Mouse (Mus musculus): ENCODE results near the gene Arhgap27. TPM values are rescaled to one million over a fixed set of nuclear protein-coding genes. Genes with fewer than 3 reads are reported as not detected.

Gene Arhgap27
- polyA plus RNA-seq (2014; fragmentation: Illumina TruSeq; extraction: RNeasy Lipid Tissue Mini Kit (QIAGEN cat#74804); ENCODE audit: low read depth, low replicate concordance) = 2.7 TPM

DNA sequence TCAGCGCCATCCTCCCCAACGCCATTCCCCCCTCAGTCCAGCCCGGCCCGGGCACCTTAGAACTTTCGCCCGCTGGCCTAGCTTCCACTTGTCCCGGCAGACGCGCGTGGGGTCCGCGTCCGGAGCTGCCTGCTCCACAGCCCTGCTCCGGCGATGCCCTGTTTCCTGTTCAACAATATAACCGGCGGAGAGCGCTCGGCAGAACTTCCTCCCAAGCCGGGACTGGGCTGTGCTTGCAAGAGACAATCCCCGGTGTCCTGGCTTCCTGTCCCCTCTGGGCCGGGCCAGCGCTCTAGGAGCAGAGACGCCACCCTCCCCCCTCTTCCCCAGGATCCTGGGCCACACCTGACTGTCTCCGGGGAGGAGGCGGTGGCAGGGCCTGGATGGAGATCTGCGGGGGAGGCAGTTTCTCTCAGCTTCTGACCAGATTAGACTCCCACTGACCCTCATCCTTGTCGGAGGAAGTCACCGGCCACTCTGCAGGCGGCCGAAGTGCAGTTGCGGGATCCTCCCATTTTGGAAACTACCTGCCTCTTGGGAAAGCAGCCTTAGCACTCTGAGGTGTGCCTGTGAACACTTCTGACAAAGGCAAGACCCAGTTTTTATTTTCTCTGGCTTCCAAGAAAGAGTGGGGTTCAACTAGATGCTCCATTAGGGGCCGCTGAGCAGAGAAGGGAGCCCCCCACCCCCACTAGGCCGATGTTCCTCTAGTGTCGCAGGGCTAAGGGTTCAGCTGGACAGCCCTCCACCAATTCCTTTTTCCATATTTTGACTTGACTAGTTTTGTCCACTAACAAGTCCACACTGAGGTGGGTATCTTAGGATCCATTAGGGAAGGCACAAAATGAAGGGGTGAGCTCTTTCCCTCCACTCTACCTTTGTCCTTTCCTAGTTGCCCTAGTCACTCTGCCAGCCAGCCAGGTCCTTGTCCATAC is at the start of gene Arhgap27:
Arhgap27 (minus strand) TSS at position 479 of the 935 bp plus-strand sequence.

DNA sequence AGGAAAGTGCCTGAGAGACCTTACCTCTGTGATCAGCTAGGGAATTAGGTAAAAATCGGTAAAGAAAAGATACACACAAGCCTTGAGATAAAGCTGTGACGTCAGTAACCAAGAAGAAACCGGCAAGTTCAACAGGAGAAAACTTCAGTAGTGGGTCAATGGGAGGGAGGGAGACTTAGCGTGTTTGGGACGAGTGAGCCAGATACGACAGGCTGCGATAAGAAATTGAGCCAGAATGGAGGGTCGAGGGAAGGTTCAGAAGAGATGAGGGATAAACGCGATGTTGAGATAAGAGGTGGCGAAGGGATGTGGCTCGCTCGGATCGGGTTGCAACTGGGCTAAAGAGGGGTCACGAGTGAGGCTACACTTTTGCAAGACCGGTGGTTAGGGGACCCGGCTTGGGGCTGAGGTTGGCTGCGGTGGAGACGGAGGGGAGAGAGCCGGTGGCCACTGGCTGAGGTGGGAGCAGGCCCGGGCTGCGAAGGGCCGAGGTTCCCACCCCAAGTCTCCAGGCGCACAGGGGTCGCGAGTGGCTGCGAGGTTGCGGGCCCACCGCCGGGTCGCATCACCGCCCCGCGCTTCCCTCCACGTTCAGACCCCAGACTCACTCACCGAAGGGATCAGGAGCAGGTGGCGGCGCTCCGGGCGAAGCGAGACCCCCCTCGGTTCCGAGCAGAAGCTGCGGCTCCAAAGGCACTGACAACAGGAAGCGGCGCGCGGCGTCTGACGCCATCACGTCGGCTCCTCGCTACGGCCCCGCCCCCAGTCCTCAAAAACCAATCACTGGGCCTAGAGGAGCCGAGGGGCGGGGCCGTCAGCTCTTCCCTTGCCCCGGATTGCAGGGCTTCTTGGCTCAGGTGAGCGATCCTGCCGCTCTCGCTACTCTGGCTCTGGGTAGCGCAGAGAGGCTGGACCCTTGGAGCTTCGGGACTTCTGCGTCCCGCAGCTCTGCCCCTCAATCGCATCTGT is 48.8 kb upstream of the Arhgap27 start, which contains the start of gene Plekhm1:
Plekhm1 (minus strand) TSS at position 707 of the 969 bp plus-strand sequence.

Other genes starting within 250 kb of the Arhgap27 start
- gene Hexim1, start 247.5 kb downstream of the Arhgap27 start, polyA plus RNA-seq (2014; fragmentation: Illumina TruSeq; extraction: RNeasy Lipid Tissue Mini Kit (QIAGEN cat#74804); ENCODE audit: low read depth, low replicate concordance) = 38.3 TPM
- 0.38 TPM for gene Hexim2, start 231.3 kb downstream of the Arhgap27 start, polyA plus RNA-seq (2014; fragmentation: Illumina TruSeq; extraction: RNeasy Lipid Tissue Mini Kit (QIAGEN cat#74804); ENCODE audit: low read depth, low replicate concordance)
- 0.41 TPM for gene Fmnl1, start 192.6 kb downstream of the Arhgap27 start, polyA plus RNA-seq (2014; fragmentation: Illumina TruSeq; extraction: RNeasy Lipid Tissue Mini Kit (QIAGEN cat#74804); ENCODE audit: low read depth, low replicate concordance)
- gene 1700023F06Rik, start 155.1 kb downstream of the Arhgap27 start, polyA plus RNA-seq (2014; fragmentation: Illumina TruSeq; extraction: RNeasy Lipid Tissue Mini Kit (QIAGEN cat#74804); ENCODE audit: low read depth, low replicate concordance) = not detected
- gene Spata32, start 145.3 kb downstream of the Arhgap27 start, polyA plus RNA-seq (2014; fragmentation: Illumina TruSeq; extraction: RNeasy Lipid Tissue Mini Kit (QIAGEN cat#74804); ENCODE audit: low read depth, low replicate concordance) = not detected
- 0.13 TPM for gene Map3k14, start 96.2 kb downstream of the Arhgap27 start, polyA plus RNA-seq (2014; fragmentation: Illumina TruSeq; extraction: RNeasy Lipid Tissue Mini Kit (QIAGEN cat#74804); ENCODE audit: low read depth, low replicate concordance)
- 2.6 TPM for gene Plekhm1, start 49.0 kb upstream of the Arhgap27 start, polyA plus RNA-seq (2014; fragmentation: Illumina TruSeq; extraction: RNeasy Lipid Tissue Mini Kit (QIAGEN cat#74804); ENCODE audit: low read depth, low replicate concordance)
- not detected for gene Lrrc37a, start 140.9 kb upstream of the Arhgap27 start, polyA plus RNA-seq (2014; fragmentation: Illumina TruSeq; extraction: RNeasy Lipid Tissue Mini Kit (QIAGEN cat#74804); ENCODE audit: low read depth, low replicate concordance)

All from sigmoid colon, adult 10 weeks (tissue).